ENCODE assay signal across 9 mouse cellular contexts in genomic region chr11:55392474-55392873, GRCm38 (mm10). TPM values are rescaled to one million over a fixed set of nuclear protein-coding genes. Genes with fewer than 3 reads are reported as not detected.
DNase-seq lines count a peak whose midpoint lies in the region; ATAC-seq and TF ChIP-seq lines count a peak whose summit lies in the region.
"Had no signal": no experiment of that assay in that cellular context is flagged by ENCODE, and none has a peak within 500 bp of the region (broad histone marks: within the 10 kb centered on the region; RNA-seq: fewer than 3 reads in every experiment).

No protein-coding gene starts in this region.

- no peak for TF ChIP-seq CTCF in E14TG2a.4 (conservative IDR thresholded peaks at IDR 0.05; ENCODE audit: low read length)

- H3K27ac ChIP-seq in embryonic facial prominence, embryonic 12.5 days, result no peak overlapping the region
- no peak overlapping the region for H3K27ac ChIP-seq in liver, embryonic 12.5 days

- WGBS in embryonic facial prominence, embryonic 12.5 days, result 21% methylated on average over 10 of the region's 10 CpGs
- 35% methylated on average over 10 of the region's 10 CpGs for WGBS in liver, embryonic 12.5 days (ENCODE audit: insufficient replicate concordance)

- 0 out of 2 replicates have a peak overlapping the region, but pooled peaks have one; percentile 8 for H3K4me2 ChIP-seq in embryonic facial prominence, embryonic 12.5 days (replicated peaks)
- H3K4me2 ChIP-seq in liver, embryonic 12.5 days, result no peak overlapping the region

- H3K4me1 ChIP-seq in E14TG2a.4 (replicated peaks; ENCODE audit: low read depth, low read length), result peaks cover 28% of the 10 kb centered on the region
- no peaks in the 10 kb centered on the region for H3K4me1 ChIP-seq in embryonic facial prominence, embryonic 12.5 days
- H3K4me1 ChIP-seq in liver, embryonic 12.5 days, result no peaks in the 10 kb centered on the region

- ATAC-seq in embryonic facial prominence, embryonic 12.5 days (ENCODE audit: insufficient number of reproducible peaks, insufficient read depth, low FRiP score, low TSS enrichment), result no peak
- no peak for ATAC-seq in megakaryocyte, adult 5-6 weeks (ENCODE audit: poor library complexity, severe bottlenecking)
- no peak for ATAC-seq in liver, embryonic 12.5 days

- H3K9me3 ChIP-seq in E14TG2a.4 (ENCODE audit: low read length), result no peaks in the 10 kb centered on the region
- no peaks in the 10 kb centered on the region for H3K9me3 ChIP-seq in embryonic facial prominence, embryonic 12.5 days
- H3K9me3 ChIP-seq in liver, embryonic 12.5 days (replicated peaks), result no peaks in the 10 kb centered on the region

- peak; percentile 97 for DNase-seq in heart, adult 11 months
- DNase-seq in heart, postnatal 25 days (ENCODE audit: low spot score), result no peak
- DNase-seq in heart, postnatal 4 days, result peak; percentile 66
- no peak for DNase-seq in liver

- no peak overlapping the region for H3K9ac ChIP-seq in embryonic facial prominence, embryonic 12.5 days
- H3K9ac ChIP-seq in liver, embryonic 12.5 days, result no peak overlapping the region

- H3K4me3 ChIP-seq in E14TG2a.4 (replicated peaks; ENCODE audit: low read length), result peak overlapping the region; percentile 61
- no peak overlapping the region for H3K4me3 ChIP-seq in embryonic facial prominence, embryonic 12.5 days
- no peak overlapping the region for H3K4me3 ChIP-seq in liver, embryonic 12.5 days
- H3K4me3 ChIP-seq: erythroblast, embryonic 14.5 days had no signal

- no peaks in the 10 kb centered on the region for H3K27me3 ChIP-seq in E14TG2a.4 (ENCODE audit: insufficient read depth, low read length)
- H3K27me3 ChIP-seq in embryonic facial prominence, embryonic 12.5 days, result no peaks in the 10 kb centered on the region
- H3K27me3 ChIP-seq in liver, embryonic 12.5 days (replicated peaks), result peaks cover 9% of the 10 kb centered on the region; the same call in 1 of the 2 replicates

- H3K36me3 ChIP-seq in E14TG2a.4 (ENCODE audit: insufficient read depth, low read length), result peaks cover 29% of the 10 kb centered on the region
- peaks cover 24% of the 10 kb centered on the region for H3K36me3 ChIP-seq in embryonic facial prominence, embryonic 12.5 days
- 0 out of 2 replicates have a peak, but pooled peaks cover 2% of the 10 kb centered on the region for H3K36me3 ChIP-seq in liver, embryonic 12.5 days

- intact Hi-C loops in heart, postnatal 25 days (cut with DNase I), result no loop called here

RNA-seq across cellular contexts. Expression of gene Sparc, which starts 30.5 kb away (rescaled TPM):
- total RNA-seq in heart, postnatal 25 days (2021), result 100 to 1,000 TPM; 785 to 951 TPM
- polyA plus RNA-seq in embryonic facial prominence, embryonic 12.5 days (2016; fragmentation: Nextera tagmentation; extraction: Ambion mirVana), result 772 and 814 TPM in 2 replicates
- total RNA-seq in heart, postnatal 4 days (2021), result 1,000 to 10,000 TPM; 1,405 to 1,430 TPM
- total RNA-seq in megakaryocyte, adult 5-6 weeks (2015), result 0.71 and 1.2 TPM in 2 replicates
- total RNA-seq in megakaryocyte, adult 5-6 weeks (2017), result 0.57 and 1.5 TPM in 2 replicates
- polyA plus RNA-seq in liver, embryonic 12.5 days (2016; fragmentation: Nextera tagmentation; extraction: Ambion mirVana), result 167 and 173 TPM in 2 replicates

RNA-seq across cellular contexts. Expression of gene Fat2, which starts 56.1 kb away (rescaled TPM):
- total RNA-seq in heart, postnatal 25 days (2021), result under 1 TPM in 1 of 2 experiments, not detected in 1; 0.08 TPM
- 0.14 and 0.22 TPM in 2 replicates for polyA plus RNA-seq in embryonic facial prominence, embryonic 12.5 days (2016; fragmentation: Nextera tagmentation; extraction: Ambion mirVana)
- under 1 TPM; 0.05 to 0.07 TPM for total RNA-seq in heart, postnatal 4 days (2021)
- not detected in 2 replicates for total RNA-seq in megakaryocyte, adult 5-6 weeks (2015)
- not detected in 2 replicates for total RNA-seq in megakaryocyte, adult 5-6 weeks (2017)
- not detected in 2 replicates for polyA plus RNA-seq in liver, embryonic 12.5 days (2016; fragmentation: Nextera tagmentation; extraction: Ambion mirVana)
- polyA plus RNA-seq: erythroblast, embryonic 14.5 days had no signal

Comparison
In these comparisons a context has a peak if more than half of its experiments do, and no peak if none do; other contexts are left out.
1. DNase-seq: peak in heart, adult 11 months (single experiment) and heart, postnatal 4 days (single experiment); none in heart, postnatal 25 days (single experiment) and liver (single experiment).
2. RNA of gene Sparc, which starts 30.5 kb away (total RNA-seq): 1,405 to 1,430 TPM in heart, postnatal 4 days and 785 to 951 TPM in heart, postnatal 25 days; 0.57 to 1.5 TPM in megakaryocyte, adult 5-6 weeks; every median in the first group is over 100 times any median in the second.